Mouse (Mus musculus) cortical plate, adult 2 months (tissue): ENCODE measurements around the gene Tmem128.

Experiments
- CTCF ChIP-seq: fragments of 200-500 bp; IDR thresholded peaks from 2 replicates; pipeline ENCODE4 v1.5.1; 2011; ENCODE audit warnings: mild to moderate bottlenecking, control low read depth, low read length; ENCODE audit not compliant: insufficient read depth; ENCODE audit errors: extremely low read depth
- POLR2A ChIP-seq: fragments of 200-500 bp; IDR thresholded peaks from 2 replicates; pipeline ENCODE4 v1.6.1; 2011; ENCODE audit warnings: mild to moderate bottlenecking, low read length, control low read depth; ENCODE audit not compliant: insufficient read depth; ENCODE audit errors: extremely low read depth

DNA sequence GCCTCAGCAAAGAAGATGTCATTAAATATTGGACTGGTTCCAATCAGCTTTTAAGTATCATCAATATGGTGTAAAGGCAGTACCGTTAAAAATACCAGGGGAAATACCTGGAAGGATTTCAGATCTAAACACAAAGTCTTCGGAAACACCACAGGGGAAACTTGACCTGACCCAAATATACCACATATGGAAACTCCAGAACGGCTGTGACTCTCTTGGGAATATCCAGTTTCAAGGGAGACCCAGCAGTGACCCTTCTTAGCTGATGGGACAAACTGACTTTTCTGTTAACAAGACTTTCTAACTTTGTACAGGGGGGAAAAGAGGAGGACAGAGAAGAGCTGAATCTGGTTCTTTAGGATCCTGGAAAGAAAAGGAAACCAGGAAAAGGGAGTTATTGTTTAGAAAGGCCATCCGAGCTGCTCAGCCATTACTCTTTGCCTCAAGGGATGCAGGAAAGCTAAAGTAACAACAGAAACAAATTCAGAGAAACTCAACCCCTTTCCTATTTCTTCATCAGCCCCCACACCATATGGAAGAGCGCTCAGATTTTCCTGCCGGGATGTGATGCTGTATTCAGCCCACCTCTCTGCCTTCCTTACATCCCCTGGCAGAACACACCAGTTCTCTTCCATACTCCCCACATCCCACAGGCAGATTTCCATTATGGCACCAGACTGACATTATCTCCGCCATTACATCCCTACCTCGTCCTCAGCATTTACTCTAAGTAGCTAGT, 1.8 kb upstream of the Tmem128 start:
- TF ChIP-seq CTCF (no peak), POLR2A (no peak)
